Mouse (Mus musculus) heart, embryonic 13.5 days (tissue): Measurements from ENCODE around the gene Arl6ip4. TPM values are rescaled to one million over a fixed set of nuclear protein-coding genes. Genes with fewer than 3 reads are reported as not detected.
A peak's percentile ranks its signal among the peaks of the same experiment; 100 is the strongest.

ENCODE experiments used
- ATAC-seq: fragments of 200-750 bp; cut with Nextera tagmentation; 2 replicates; pipeline ENCODE4 v1.8.0; 2017; ENCODE audit warnings: moderate TSS enrichment; ENCODE audit not compliant: insufficient number of reproducible peaks, low FRiP score, low TSS enrichment; ENCODE audit errors: extremely low read depth
- H3K27ac ChIP-seq: fragments of 300-500 bp; sonication (generic); replicated peaks from 2 replicates; pipeline ENCODE4 v1.5.1; 2015; ENCODE audit warnings: moderate library complexity, mild to moderate bottlenecking, inconsistent platforms
- H3K27me3 ChIP-seq: fragments of 300-500 bp; sonication (generic); replicated peaks from 2 replicates; pipeline ENCODE4 v1.6.1; 2015; ENCODE audit warnings: mild to moderate bottlenecking, inconsistent platforms
- H3K36me3 ChIP-seq: fragments of 300-500 bp; sonication (generic); 2 replicates; pipeline ENCODE4 v1.6.1; 2015; ENCODE audit warnings: mild to moderate bottlenecking, inconsistent platforms
- H3K4me1 ChIP-seq: fragments of 300-500 bp; sonication (generic); 2 replicates; pipeline ENCODE4 v1.6.1; 2015; ENCODE audit warnings: inconsistent platforms
- H3K4me2 ChIP-seq: fragments of 300-500 bp; sonication (generic); 2 replicates; pipeline ENCODE4 v1.6.1; 2015; ENCODE audit warnings: inconsistent platforms, mild to moderate bottlenecking, moderate library complexity
- H3K4me3 ChIP-seq: fragments of 300-500 bp; sonication (generic); 2 replicates; pipeline ENCODE4 v1.5.1; 2015; ENCODE audit warnings: moderate library complexity, mild to moderate bottlenecking, inconsistent platforms
- H3K9ac ChIP-seq: fragments of 300-500 bp; sonication (generic); 2 replicates; pipeline ENCODE4 v1.6.1; 2015; ENCODE audit warnings: inconsistent platforms, mild to moderate bottlenecking, moderate library complexity
- H3K9me3 ChIP-seq: fragments of 300-500 bp; sonication (generic); 2 replicates; pipeline ENCODE4 v1.6.1; 2016; ENCODE audit warnings: inconsistent platforms
- WGBS: fragments of 180-500 bp; shearing (Covaris S2); methylation state at CpG from one replicate; pipeline ENCODE4 v1.1.7; 2015; ENCODE audit warnings: mixed read lengths; 5-methylcytosine and 5-hydroxymethylcytosine counted together
- polyA plus RNA-seq: library from polyadenylated mRNA; unstranded; fragments of >200 nt; fragmentation: Nextera tagmentation; extraction: Ambion mirVana; gene quantifications from 2 replicates; pipeline ENCODE4 v1.2.1, GENCODE M21; 2015

Gene Arl6ip4
- 68.5 and 70.8 TPM in 2 replicates for polyA plus RNA-seq

DNA sequence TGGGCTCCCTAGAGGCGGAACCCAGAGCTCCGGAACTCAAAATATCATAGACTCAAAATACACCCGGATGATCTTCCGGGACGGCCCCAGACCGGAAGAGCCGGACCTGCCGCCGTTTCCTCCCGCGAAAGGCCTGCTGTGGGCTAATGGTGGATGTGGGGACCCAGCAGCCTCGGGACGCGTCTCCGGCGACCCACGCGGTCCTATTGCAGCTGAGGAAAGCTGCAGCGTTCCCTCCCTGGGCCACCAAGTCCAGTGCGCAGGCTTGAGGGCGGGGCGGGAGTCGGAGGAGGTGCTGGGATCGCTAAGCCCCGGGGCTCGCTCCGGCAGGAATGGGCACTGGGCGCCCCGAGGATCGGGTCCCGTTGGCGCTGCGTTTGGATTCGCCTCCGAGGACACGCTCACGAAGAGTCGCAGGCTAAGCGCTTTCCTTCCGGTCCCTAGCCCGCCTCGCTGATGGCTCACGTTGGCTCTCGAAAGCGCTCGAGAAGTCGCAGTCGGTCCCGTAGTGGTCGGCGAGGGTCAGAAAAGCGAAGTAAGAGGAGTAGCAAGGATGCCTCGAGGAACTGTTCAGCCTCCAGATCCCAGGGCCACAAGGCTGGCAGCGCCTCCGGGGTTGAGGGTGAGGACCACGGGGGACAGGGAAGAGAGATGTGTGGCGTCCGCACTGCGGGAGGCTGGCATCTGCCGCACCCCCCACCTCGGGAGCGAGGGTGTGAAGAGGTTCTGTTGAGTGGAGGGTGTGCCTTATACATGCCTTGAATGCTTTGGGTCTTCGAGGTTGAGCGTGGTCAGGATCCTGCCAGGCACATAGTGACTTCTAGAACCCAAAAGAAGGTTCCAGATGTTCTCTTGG, at the start of gene Arl6ip4:
Gene Arl6ip4 (plus strand): TSS at position 100 of the 856 bp plus-strand sequence.
- Histone ChIP-seq H3K36me3 (peaks cover 53% of the 10 kb centered on the region), H3K4me3 (peak within 1 kb of the TSS; percentile 95), H3K27me3 (no peaks in the 10 kb centered on the region), H3K4me1 (peaks cover 37% of the 10 kb centered on the region), H3K9me3 (no peaks in the 10 kb centered on the region), H3K27ac (peak within 1 kb of the TSS; percentile 87), H3K4me2 (peak within 1 kb of the TSS; percentile 99), H3K9ac (peak within 1 kb of the TSS; percentile 98)
- WGBS: under 1% methylated on average over 64 of the region's 64 CpGs
- no peak for ATAC-seq

DNA sequence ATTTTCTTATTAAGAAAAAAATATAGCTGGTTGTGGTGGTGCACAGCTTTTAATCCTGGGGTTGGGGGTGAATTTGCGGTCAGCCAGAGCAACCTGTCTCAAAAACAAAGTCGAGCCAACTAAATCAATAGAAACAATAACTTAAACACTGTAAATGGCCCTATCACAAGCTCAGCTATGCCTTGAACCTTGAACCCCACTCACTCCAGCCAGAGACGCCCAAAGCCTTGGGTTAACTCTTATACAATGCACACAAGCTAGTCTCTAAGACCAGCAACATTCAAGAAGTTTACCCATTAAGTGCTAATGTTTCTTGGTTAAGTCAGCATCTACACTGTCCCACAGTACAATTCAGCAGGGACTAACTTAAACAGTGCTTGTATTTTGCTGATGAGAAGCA, 46.2 kb upstream of the Arl6ip4 start:
- no peaks in the 10 kb centered on the region for H3K9me3 ChIP-seq
- no peak overlapping the region for H3K27ac ChIP-seq
- no peaks in the 10 kb centered on the region for H3K27me3 ChIP-seq
- peaks cover 23% of the 10 kb centered on the region for H3K4me1 ChIP-seq
- no peak overlapping the region for H3K4me2 ChIP-seq
- no peak for ATAC-seq
- no peak overlapping the region for H3K9ac ChIP-seq
- WGBS: 87% methylated on average over 3 of the region's 3 CpGs
- H3K4me3 ChIP-seq: no peak overlapping the region
- no peaks in the 10 kb centered on the region for H3K36me3 ChIP-seq

DNA sequence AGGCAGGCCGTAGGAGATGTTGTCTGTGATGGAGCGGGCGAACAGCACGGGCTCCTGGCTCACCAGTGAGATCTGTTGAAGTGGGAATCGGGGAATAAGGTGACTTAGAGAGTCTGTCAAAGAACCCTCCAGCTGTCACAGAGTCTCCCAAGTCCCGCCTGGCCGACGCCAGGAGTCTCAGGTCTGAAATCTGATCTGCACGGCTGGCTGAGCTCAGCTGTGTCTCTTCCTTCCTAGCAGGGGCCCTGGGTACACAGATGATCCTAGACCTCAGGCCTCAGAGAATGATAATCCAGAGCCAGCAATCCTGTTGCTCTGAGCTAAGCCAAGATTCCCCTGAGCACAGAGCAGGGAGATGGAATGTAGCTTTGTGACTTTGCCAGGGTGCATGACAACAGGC, 42.2 kb upstream of the Arl6ip4 start:
- no peak for ATAC-seq
- H3K4me1 ChIP-seq: peaks cover 45% of the 10 kb centered on the region
- no peaks in the 10 kb centered on the region for H3K9me3 ChIP-seq
- WGBS: 43% methylated on average over 9 of the region's 9 CpGs
- H3K27me3 ChIP-seq: 0 out of 2 replicates have a peak, but pooled peaks cover 7% of the 10 kb centered on the region
- no peak overlapping the region for H3K27ac ChIP-seq
- H3K36me3 ChIP-seq: no peaks in the 10 kb centered on the region
- H3K9ac ChIP-seq: peak overlapping the region; percentile 33; the same call in 1 of the 2 replicates
- H3K4me3 ChIP-seq: no peak overlapping the region
- H3K4me2 ChIP-seq: no peak overlapping the region

DNA sequence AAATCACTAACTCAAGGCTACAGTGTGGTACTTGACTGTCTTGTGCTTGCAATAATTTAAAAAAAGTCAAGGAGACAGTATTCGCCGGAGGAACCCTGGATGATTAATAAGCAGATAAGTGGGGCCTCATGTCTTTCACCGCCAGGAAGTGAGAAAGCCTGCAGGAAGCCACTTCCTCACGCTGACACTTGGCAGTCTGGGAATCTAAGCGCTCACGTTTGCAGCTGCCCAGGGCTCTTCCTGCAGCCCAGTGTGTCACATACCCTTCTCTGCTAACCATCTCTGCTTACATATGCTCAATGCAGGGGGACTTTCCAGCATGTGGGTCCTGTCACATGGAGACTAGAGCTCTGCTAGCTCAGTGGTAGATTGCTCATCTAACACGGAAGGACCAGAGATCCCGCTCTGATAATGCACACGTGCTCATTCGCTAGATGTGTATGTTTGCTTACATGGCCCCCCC, 41.0 kb upstream of the Arl6ip4 start:
- WGBS: 23% methylated on average over 10 of the region's 10 CpGs
- Histone ChIP-seq H3K4me1 (peaks cover 50% of the 10 kb centered on the region), H3K9me3 (no peaks in the 10 kb centered on the region), H3K4me3 (no peak overlapping the region), H3K27me3 (0 out of 2 replicates have a peak, but pooled peaks cover 7% of the 10 kb centered on the region), H3K4me2 (no peak overlapping the region), H3K9ac (no peak overlapping the region), H3K27ac (peak overlapping the region; percentile 33; the same call in 1 of the 2 replicates), H3K36me3 (no peaks in the 10 kb centered on the region)
- no peak; the same call in 1 of the 2 replicates for ATAC-seq

DNA sequence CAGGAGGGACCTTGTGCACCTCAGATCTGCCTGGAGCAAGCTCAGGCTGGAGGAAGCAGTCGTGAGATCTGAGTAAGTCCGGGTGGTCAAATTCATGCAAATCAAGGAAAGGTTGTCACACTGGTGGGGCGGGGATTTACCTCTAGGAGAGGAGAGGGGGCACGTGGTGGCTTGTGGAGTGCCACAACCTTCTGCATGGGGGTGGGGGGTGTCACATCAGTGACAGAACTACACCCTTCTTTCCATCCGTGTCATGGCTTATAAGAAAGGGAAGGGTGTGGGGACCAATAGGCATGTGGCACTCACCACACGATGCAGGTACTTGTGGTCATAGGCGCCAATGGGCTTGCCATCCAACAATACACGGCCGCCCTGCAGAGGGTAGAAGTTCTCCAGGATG, 40.2 kb upstream of the Arl6ip4 start:
- Histone ChIP-seq H3K27me3 (0 out of 2 replicates have a peak, but pooled peaks cover 7% of the 10 kb centered on the region), H3K4me2 (no peak overlapping the region), H3K9me3 (no peaks in the 10 kb centered on the region), H3K36me3 (no peaks in the 10 kb centered on the region), H3K9ac (peak overlapping the region; percentile 11), H3K4me1 (peaks cover 55% of the 10 kb centered on the region), H3K27ac (no peak overlapping the region), H3K4me3 (no peak overlapping the region)
- no peak for ATAC-seq
- 65% methylated on average over 9 of the region's 9 CpGs for WGBS

DNA sequence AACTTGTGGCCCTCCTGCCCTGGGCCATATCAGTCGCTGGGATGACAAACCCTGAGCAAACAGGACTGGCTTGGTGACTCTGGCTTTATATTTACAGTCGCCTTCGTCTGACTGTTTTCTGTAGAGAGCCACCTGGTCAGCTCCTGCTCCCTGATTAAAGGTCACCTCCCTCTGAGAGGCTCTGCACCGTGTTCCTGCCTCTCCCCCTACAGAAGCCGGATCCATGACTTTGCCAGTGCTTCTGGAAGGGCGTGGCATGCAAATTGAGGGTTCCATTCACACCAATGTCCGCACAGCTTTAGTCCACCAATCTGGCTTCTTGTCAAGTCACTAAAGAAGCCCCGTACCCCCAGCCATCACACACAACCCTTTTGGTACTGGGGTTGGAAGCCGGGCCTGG, 39.3 kb upstream of the Arl6ip4 start:
- no peak overlapping the region for H3K9ac ChIP-seq
- 58% methylated on average over 9 of the region's 9 CpGs for WGBS

DNA sequence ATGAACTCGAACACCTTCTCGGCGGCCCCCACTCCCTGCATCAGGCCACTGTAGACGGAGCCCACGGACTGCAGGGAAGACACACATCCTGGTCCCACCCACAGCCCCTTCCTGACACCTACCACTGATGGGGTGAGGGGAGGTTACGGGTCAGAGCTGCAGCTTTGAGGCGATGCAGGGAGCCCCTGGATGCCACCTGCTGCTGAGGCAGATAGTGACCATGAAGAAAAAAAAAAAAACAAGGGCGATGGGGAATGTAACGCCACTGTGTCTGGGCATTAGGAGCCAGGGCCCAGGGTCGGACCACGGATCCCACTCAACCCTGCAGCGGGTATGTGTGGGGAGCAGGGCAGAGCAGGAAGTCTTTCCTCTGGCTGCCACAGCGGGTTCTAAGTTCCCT, 38.6 kb upstream of the Arl6ip4 start:
- Histone ChIP-seq H3K4me3 (no peak overlapping the region), H3K9me3 (no peaks in the 10 kb centered on the region), H3K4me1 (peaks cover 55% of the 10 kb centered on the region), H3K4me2 (no peak overlapping the region), H3K9ac (no peak overlapping the region), H3K27ac (no peak overlapping the region), H3K27me3 (0 out of 2 replicates have a peak, but pooled peaks cover 7% of the 10 kb centered on the region), H3K36me3 (no peaks in the 10 kb centered on the region)
- WGBS: 73% methylated on average over 13 of the region's 13 CpGs
- ATAC-seq: no peak

More for the DNA sequence above, 39.3 kb upstream of the Arl6ip4 start:
- Histone ChIP-seq H3K36me3 (no peaks in the 10 kb centered on the region), H3K9me3 (no peaks in the 10 kb centered on the region), H3K4me3 (no peak overlapping the region), H3K27me3 (0 out of 2 replicates have a peak, but pooled peaks cover 7% of the 10 kb centered on the region), H3K4me2 (no peak overlapping the region), H3K27ac (no peak overlapping the region), H3K4me1 (peaks cover 55% of the 10 kb centered on the region)
- no peak for ATAC-seq

DNA sequence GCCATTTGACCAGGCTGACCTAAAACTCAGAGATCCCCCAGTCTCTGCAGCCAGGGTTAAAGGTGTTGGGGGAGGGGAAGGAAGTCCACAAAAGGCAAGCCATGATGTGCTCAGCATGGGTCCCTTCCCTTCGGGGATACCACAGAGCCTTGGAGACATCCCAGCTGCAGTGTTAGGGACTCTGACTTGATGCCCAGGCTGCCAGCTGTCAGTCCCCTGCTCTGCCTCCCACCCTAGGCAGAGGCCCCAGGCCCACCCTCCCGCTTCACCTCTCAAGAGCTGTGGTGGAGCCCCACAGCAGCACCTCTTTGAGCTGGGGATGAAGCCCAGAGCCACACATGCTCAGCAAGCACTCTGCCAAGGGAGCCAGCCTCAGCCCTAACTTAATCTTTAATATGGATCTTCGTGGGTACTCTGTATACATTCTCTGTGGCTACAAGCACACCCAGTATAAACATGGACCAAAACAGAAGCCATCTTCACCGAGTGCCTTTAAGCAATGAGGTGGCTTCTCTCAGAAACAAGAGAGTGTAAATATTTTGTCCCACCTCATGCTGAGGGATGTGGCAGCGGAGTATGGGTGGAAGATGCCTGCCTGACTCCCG, 37.9 kb upstream of the Arl6ip4 start:
- H3K9me3 ChIP-seq: no peaks in the 10 kb centered on the region
- H3K27me3 ChIP-seq: 0 out of 2 replicates have a peak, but pooled peaks cover 7% of the 10 kb centered on the region
- no peak overlapping the region for H3K4me3 ChIP-seq
- H3K9ac ChIP-seq: no peak overlapping the region
- H3K27ac ChIP-seq: no peak overlapping the region
- no peak overlapping the region for H3K4me2 ChIP-seq
- H3K4me1 ChIP-seq: peaks cover 59% of the 10 kb centered on the region
- no peak for ATAC-seq
- H3K36me3 ChIP-seq: no peaks in the 10 kb centered on the region
- WGBS: 63% methylated on average over 6 of the region's 6 CpGs

DNA sequence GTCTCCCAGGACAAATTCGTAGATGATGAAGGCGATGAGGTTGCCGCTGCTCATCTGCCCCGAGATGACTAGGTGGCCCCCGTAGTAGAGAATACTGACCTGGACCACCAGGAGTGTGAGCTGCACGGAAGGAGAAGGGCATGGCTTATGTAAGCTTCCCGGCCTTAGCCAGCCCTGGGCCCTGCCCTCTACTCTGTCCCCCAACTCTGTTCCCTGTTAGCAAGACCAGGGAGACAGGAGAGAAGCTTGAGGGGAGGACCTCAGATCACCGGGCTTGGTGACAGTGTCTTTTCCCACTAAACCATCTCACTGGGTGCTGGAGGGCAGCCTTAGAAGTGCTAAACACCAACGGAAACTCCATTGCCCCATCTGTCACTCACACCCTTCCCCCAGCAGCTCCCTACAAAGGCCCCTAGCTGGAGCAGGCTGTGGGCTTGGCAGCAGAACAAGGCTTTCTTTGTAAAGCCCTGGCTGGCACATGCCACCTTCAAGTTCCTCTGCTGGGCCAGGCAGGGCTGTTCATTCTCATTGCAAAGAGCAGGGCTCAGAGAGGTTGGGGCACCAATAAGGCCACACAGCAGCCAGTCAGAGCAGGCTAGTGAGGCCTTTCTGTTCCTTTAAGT, 37.0 kb upstream of the Arl6ip4 start:
- H3K9me3 ChIP-seq: no peaks in the 10 kb centered on the region
- no peak for ATAC-seq
- no peak overlapping the region for H3K4me2 ChIP-seq
- H3K9ac ChIP-seq: no peak overlapping the region
- H3K4me3 ChIP-seq: no peak overlapping the region
- no peak overlapping the region for H3K27ac ChIP-seq
- H3K27me3 ChIP-seq: peaks cover 7% of the 10 kb centered on the region; the same call in 1 of the 2 replicates
- 60% methylated on average over 9 of the region's 9 CpGs for WGBS
- no peaks in the 10 kb centered on the region for H3K36me3 ChIP-seq
- peaks cover 53% of the 10 kb centered on the region for H3K4me1 ChIP-seq

DNA sequence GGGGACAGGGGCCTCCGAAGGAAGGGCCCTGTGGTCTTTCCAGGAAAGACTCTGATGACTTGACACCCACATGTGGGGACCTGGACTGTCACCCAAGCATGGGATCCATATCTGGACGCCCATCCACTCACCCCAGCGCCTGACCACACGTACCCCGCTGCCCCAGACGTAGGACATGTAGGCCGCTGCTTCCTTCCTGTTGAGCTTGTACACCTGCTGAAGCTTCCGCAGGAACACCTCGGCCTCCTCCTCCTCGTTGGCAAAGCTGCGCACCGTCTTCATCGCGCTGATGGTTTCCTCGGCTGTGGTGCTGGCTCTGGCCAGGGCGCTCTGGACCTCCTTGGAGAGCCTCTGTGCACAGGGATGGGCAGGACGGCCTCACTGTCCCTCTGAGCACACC, 36.0 kb upstream of the Arl6ip4 start:
- Histone ChIP-seq H3K9ac (no peak overlapping the region), H3K9me3 (no peaks in the 10 kb centered on the region), H3K36me3 (no peaks in the 10 kb centered on the region), H3K27ac (no peak overlapping the region), H3K4me1 (peaks cover 44% of the 10 kb centered on the region), H3K4me3 (no peak overlapping the region), H3K4me2 (no peak overlapping the region), H3K27me3 (peaks cover 7% of the 10 kb centered on the region; the same call in 1 of the 2 replicates)
- WGBS: 86% methylated on average over 17 of the region's 17 CpGs
- no peak for ATAC-seq

DNA sequence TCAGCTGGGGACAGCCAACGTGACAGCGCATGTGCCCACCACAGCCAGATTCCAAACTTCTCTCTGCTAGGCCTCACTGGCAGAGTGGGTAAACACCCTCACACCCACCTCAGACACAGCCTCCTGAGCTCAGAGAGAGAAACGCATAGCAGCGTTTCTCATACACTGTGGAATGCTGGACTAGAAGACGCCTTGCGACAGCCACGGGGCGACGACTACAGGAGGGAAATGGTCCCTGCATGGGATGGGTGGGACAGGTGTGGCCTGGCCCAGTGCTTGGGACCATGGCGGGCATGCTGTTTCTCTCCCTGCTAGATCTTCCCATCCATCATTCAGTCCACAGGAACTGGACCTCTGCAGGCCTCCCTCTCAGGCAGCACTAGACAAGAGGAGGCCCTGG, 33.4 kb upstream of the Arl6ip4 start:
- H3K4me1 ChIP-seq: peaks cover 33% of the 10 kb centered on the region
- no peak for ATAC-seq
- no peak overlapping the region for H3K4me3 ChIP-seq
- H3K4me2 ChIP-seq: no peak overlapping the region
- peak overlapping the region; percentile 33; the same call in 1 of the 2 replicates for H3K9ac ChIP-seq
- WGBS: 77% methylated on average over 10 of the region's 10 CpGs
- H3K27ac ChIP-seq: no peak overlapping the region
- peaks cover 11% of the 10 kb centered on the region for H3K27me3 ChIP-seq
- H3K36me3 ChIP-seq: no peaks in the 10 kb centered on the region
- H3K9me3 ChIP-seq: no peaks in the 10 kb centered on the region
